Mouse (Mus musculus) lung, postnatal 0 days (tissue): ENCODE measurements around the gene Car11. TPM values are rescaled to one million over a fixed set of nuclear protein-coding genes. Genes with fewer than 3 reads are reported as not detected.

ENCODE experiments used
- ATAC-seq: fragments of 200-750 bp; cut with Nextera tagmentation; 2 replicates; pipeline ENCODE4 v1.8.0; 2017; ENCODE audit warnings: moderate library complexity
- DNase-seq: peaks from one replicate; pipeline ENCODE4 v3.0.0-alpha.2; 2016; ENCODE audit warnings: low spot score
- H3K27ac ChIP-seq: fragments of 300-500 bp; sonication (generic); 2 replicates; pipeline ENCODE4 v1.5.1; 2014; ENCODE audit warnings: antibody characterized with exemption, mild to moderate bottlenecking, low read length, mixed read lengths
- H3K27me3 ChIP-seq: fragments of 300-500 bp; sonication (generic); replicated peaks from 2 replicates; pipeline ENCODE4 v1.6.1; 2014; ENCODE audit warnings: low read length, mixed read lengths; ENCODE audit not compliant: insufficient read depth
- H3K36me3 ChIP-seq: fragments of 300-500 bp; sonication (generic); 2 replicates; pipeline ENCODE4 v1.6.1; 2014; ENCODE audit warnings: low read length, mixed read lengths; ENCODE audit not compliant: insufficient read depth
- H3K4me1 ChIP-seq: fragments of 300-500 bp; sonication (generic); 2 replicates; pipeline ENCODE4 v1.6.1; 2014; ENCODE audit warnings: antibody characterized with exemption, low read depth, low read length, mixed read lengths; ENCODE audit not compliant: insufficient read depth
- H3K4me2 ChIP-seq: fragments of 300-500 bp; sonication (generic); replicated peaks from 2 replicates; pipeline ENCODE4 v1.6.1; 2014; ENCODE audit warnings: low read depth, mild to moderate bottlenecking, low read length, moderate library complexity, mixed read lengths
- H3K4me3 ChIP-seq: fragments of 300-500 bp; sonication (generic); 2 replicates; pipeline ENCODE4 v1.5.1; 2014; ENCODE audit warnings: low read depth, low read length
- H3K9ac ChIP-seq: fragments of 300-500 bp; sonication (generic); replicated peaks from 2 replicates; pipeline ENCODE4 v1.6.1; 2014; ENCODE audit warnings: low read depth, mild to moderate bottlenecking
- H3K9me3 ChIP-seq: fragments of 300-500 bp; sonication (generic); 2 replicates; pipeline ENCODE4 v1.6.1; 2016; ENCODE audit warnings: low read length, mixed read lengths
- CTCF ChIP-seq: IDR thresholded peaks from 2 replicates; pipeline ENCODE4 v1.5.1; 2016; ENCODE audit warnings: antibody characterized with exemption, mild to moderate bottlenecking
- EP300 ChIP-seq: IDR thresholded peaks from 2 replicates; pipeline ENCODE4 v1.6.1; 2016; ENCODE audit warnings: antibody characterized with exemption, mild to moderate bottlenecking, control low read depth
- WGBS: fragments of 180-500 bp; shearing (Covaris S2); extraction: QIAGEN DNeasy Blood & Tissue Kit; methylation state at CpG from one replicate; pipeline ENCODE4 v1.1.7; 2014; 5-methylcytosine and 5-hydroxymethylcytosine counted together
- polyA plus RNA-seq: library from polyadenylated mRNA; unstranded; fragments of >200 nt; fragmentation: Nextera tagmentation; extraction: Ambion mirVana; gene quantifications from 2 replicates; pipeline ENCODE4 v1.2.1, GENCODE M21; 2015

The Car11 gene
- polyA plus RNA-seq, 1 experiment from 2014 or later = 1.5 TPM

DNA sequence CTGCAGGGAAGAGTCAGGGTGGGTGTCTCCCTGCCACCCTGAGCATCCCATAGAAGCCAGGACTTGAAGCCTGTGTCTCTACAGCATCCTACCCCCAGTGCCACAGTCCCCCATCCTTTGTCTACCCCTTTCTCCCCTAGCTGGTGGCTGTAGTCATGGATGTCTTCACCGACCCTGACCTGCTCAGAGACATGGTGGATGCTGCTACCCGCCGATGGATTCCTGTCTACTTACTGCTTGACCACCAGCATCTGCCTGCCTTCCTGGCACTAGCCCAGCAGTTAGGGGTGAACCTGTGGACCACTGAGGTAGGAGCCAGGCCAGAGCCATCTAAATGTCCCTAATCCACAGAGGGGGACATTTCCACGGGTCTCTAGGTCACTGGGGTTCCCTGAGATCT is 23.7 kb downstream of the Car11 start:
- Histone ChIP-seq H3K9me3 (no peaks in the 10 kb centered on the region), H3K9ac (no peak overlapping the region), H3K4me2 (no peak overlapping the region), H3K4me1 (peaks cover 2% of the 10 kb centered on the region; the same call in 1 of the 2 replicates), H3K36me3 (peaks cover 23% of the 10 kb centered on the region), H3K27me3 (no peaks in the 10 kb centered on the region), H3K27ac (no peak overlapping the region), H3K4me3 (no peak overlapping the region)
- ATAC-seq = no peak
- TF ChIP-seq CTCF = no peak
- TF ChIP-seq EP300 = no peak
- no peak for DNase-seq
- 90% methylated on average over 4 of the region's 4 CpGs for WGBS

DNA sequence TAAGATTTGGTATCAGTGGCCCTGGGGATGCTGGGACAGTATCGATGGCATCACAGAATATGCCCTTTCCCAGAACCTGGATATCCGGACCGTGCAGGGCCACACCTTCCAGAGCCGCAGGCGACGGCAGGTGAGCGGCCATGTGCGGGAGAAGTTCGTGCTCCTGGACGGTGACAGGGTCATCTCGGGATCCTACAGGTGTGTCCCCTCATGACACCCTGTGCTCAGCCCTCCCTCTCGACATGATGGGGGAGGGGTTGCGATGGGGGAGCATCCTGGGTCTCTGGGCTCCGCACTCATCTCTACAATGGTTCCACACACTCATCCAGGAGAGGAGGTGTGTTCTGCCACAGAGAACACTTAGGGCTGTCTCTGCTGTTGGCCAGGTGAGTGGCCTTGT is 24.1 kb downstream of the Car11 start:
- Histone ChIP-seq H3K4me1 (peaks cover 2% of the 10 kb centered on the region; the same call in 1 of the 2 replicates), H3K4me3 (no peak overlapping the region), H3K27me3 (no peaks in the 10 kb centered on the region), H3K9ac (no peak overlapping the region), H3K9me3 (no peaks in the 10 kb centered on the region), H3K27ac (no peak overlapping the region), H3K4me2 (no peak overlapping the region), H3K36me3 (peaks cover 23% of the 10 kb centered on the region)
- TF ChIP-seq EP300 (no peak), CTCF (no peak)
- 82% methylated on average over 14 of the region's 14 CpGs for WGBS
- ATAC-seq = no peak
- no peak for DNase-seq

DNA sequence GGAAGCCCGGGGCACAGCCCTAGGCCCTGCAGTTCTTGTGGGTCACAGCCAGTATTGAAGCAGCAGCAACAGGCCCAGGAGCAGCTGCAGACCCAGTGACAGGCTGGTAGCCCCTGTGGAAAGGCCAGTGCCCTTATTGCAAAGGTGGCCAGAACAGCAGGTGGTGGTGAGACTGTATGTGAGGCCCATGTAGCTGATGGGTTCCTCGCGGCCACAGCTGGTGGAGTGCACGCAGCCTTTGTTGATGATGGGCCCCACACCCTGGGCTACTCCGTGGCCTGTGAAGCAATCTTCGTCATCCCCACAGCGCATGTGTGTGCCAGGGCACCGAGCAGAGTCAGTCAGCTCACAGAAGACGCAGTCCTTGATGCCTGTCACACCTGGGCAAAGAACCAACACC is 25.5 kb downstream of the Car11 start:
- ATAC-seq (no peak), DNase-seq (no peak)
- Histone ChIP-seq H3K4me2 (no peak overlapping the region), H3K27ac (no peak overlapping the region), H3K4me3 (no peak overlapping the region), H3K27me3 (no peaks in the 10 kb centered on the region), H3K9ac (no peak overlapping the region), H3K4me1 (no peaks in the 10 kb centered on the region), H3K36me3 (peaks cover 18% of the 10 kb centered on the region), H3K9me3 (no peaks in the 10 kb centered on the region)
- TF ChIP-seq CTCF = no peak
- no peak for TF ChIP-seq EP300
- WGBS = 90% methylated on average over 9 of the region's 9 CpGs

DNA sequence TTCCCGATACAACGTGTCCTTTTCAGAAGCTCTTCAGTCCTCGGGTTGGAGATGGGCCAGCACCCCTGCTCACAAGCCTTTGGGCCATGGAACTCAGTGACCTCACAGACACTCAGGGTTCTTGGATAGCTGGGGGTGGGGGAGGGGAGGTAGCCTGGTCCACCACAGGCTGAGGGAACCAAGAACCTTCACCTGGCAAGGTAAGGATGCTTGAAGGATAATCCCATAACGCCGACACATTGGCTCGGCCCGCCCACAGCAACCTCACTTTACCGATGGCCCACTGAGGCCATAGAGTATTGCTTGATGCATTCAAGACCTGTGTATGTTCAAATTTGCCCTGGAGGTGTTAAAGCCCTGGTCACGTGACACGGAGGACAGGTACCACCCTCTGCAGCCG is 26.1 kb downstream of the Car11 start, which contains the start of gene Spaca4:
TSS of gene Spaca4 (minus strand) at position 101 of the 400 bp plus-strand sequence.
- 87% methylated on average over 11 of the region's 11 CpGs for WGBS
- Histone ChIP-seq H3K9ac (no peak within 1 kb of the TSS), H3K9me3 (no peaks in the 10 kb centered on the region), H3K27me3 (no peaks in the 10 kb centered on the region), H3K36me3 (peaks cover 18% of the 10 kb centered on the region), H3K4me2 (no peak within 1 kb of the TSS), H3K4me1 (no peaks in the 10 kb centered on the region; the same call in 1 of the 2 replicates), H3K27ac (no peak within 1 kb of the TSS), H3K4me3 (no peak within 1 kb of the TSS)
- no peak for DNase-seq
- no peak for TF ChIP-seq EP300
- no peak for TF ChIP-seq CTCF
- ATAC-seq = no peak

DNA sequence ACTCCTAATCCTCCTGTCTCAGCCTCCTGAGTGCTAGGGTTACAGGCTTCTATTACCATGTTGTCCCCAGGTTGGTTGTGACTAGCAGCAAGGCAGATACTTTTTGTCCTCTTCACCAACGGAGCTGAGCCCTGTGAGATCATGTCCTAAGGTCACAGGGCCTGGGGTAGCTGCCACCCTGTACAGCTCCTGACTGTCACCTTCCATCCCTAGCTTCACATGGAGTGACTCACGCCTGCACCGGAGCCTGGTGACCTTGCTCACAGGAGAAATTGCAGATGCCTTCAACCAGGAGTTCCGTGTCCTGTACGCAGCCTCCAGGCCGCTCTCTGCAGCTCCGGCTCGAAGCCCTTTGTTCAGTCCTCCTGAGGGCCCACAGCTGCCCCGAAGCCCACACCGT is 26.8 kb downstream of the Car11 start:
- peaks cover 18% of the 10 kb centered on the region for H3K36me3 ChIP-seq
- TF ChIP-seq EP300 (no peak), CTCF (no peak)
- no peaks in the 10 kb centered on the region for H3K27me3 ChIP-seq
- no peaks in the 10 kb centered on the region for H3K9me3 ChIP-seq
- no peak overlapping the region for H3K4me3 ChIP-seq
- DNase-seq (no peak), ATAC-seq (no peak)
- no peak overlapping the region for H3K27ac ChIP-seq
- WGBS = 85% methylated on average over 10 of the region's 10 CpGs
- H3K9ac ChIP-seq = no peak overlapping the region
- no peaks in the 10 kb centered on the region; the same call in 1 of the 2 replicates for H3K4me1 ChIP-seq
- H3K4me2 ChIP-seq = no peak overlapping the region

DNA sequence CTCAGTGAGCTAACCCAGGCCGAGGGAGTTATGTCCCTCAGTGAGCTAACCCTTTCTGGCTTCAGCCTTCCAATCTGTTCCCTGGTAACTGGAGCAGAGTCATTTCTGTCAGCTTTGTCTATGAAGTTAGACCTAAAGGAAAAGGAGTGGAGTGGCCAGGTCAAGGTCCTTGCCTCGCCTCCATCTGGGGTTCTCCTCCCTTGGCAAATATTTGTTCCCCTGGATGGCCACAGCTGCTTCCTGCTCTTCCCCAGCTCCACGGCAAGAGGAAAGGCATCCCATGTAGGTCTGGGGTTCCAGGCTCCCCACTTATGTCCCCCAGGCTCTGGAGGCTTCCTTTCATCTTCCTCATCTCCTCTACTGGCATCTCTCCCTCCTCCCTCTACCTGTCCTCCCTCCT is 28.0 kb downstream of the Car11 start:
- no peak for ATAC-seq
- Histone ChIP-seq H3K27me3 (no peaks in the 10 kb centered on the region), H3K4me2 (no peak overlapping the region), H3K36me3 (peaks cover 18% of the 10 kb centered on the region), H3K27ac (no peak overlapping the region), H3K4me1 (no peaks in the 10 kb centered on the region; the same call in 1 of the 2 replicates), H3K9me3 (no peaks in the 10 kb centered on the region), H3K9ac (no peak overlapping the region), H3K4me3 (no peak overlapping the region)
- WGBS = 42% methylated on average over 3 of the region's 3 CpGs
- DNase-seq = no peak
- TF ChIP-seq CTCF (no peak), EP300 (no peak)
